Mouse (Mus musculus) embryonic facial prominence, embryonic 11.5 days (tissue): Measurements from ENCODE around the gene Adcy4. TPM values are rescaled to one million over a fixed set of nuclear protein-coding genes. Genes with fewer than 3 reads are reported as not detected.

Experiments used
- ATAC-seq: fragments of 200-750 bp; cut with Nextera tagmentation; replicated peaks from 2 replicates; pipeline ENCODE4 v1.8.0; 2017; ENCODE audit warnings: low read depth; ENCODE audit not compliant: insufficient number of reproducible peaks, low FRiP score, low TSS enrichment
- DNase-seq: peaks from one replicate; pipeline ENCODE4 v3.0.0-alpha.2; 2015; ENCODE audit warnings: low spot score
- H3K27ac ChIP-seq: fragments of 300-500 bp; sonication (generic); replicated peaks from 2 replicates; pipeline ENCODE4 v1.5.1; 2014; ENCODE audit warnings: mild to moderate bottlenecking, low read depth, low read length, control low read depth
- H3K27me3 ChIP-seq: fragments of 300-500 bp; sonication (generic); 2 replicates; pipeline ENCODE4 v1.6.1; 2014; ENCODE audit warnings: mild to moderate bottlenecking, low read length, moderate library complexity, mixed read lengths; ENCODE audit not compliant: control insufficient read depth, insufficient read depth
- H3K36me3 ChIP-seq: fragments of 300-500 bp; sonication (generic); replicated peaks from 2 replicates; pipeline ENCODE4 v1.6.1; 2014; ENCODE audit warnings: low read depth, mild to moderate bottlenecking, low read length, moderate library complexity, mixed read lengths; ENCODE audit not compliant: control insufficient read depth, insufficient read depth
- H3K4me1 ChIP-seq: fragments of 300-500 bp; sonication (generic); 2 replicates; pipeline ENCODE4 v1.6.1; 2014; ENCODE audit warnings: low read length, mixed read lengths; ENCODE audit not compliant: control insufficient read depth, insufficient read depth
- H3K4me2 ChIP-seq: fragments of 300-500 bp; sonication (generic); 2 replicates; pipeline ENCODE4 v1.6.1; 2014; ENCODE audit warnings: low read depth, mild to moderate bottlenecking, control low read depth, low read length, moderate library complexity
- H3K4me3 ChIP-seq: fragments of 300-500 bp; sonication (generic); 2 replicates; pipeline ENCODE4 v1.5.1; 2014; ENCODE audit warnings: low read depth, low read length, control low read depth
- H3K9ac ChIP-seq: fragments of 300-500 bp; sonication (generic); replicated peaks from 2 replicates; pipeline ENCODE4 v1.6.1; 2014; ENCODE audit warnings: mild to moderate bottlenecking, control low read depth, low read length
- H3K9me3 ChIP-seq: fragments of 300-500 bp; sonication (generic); replicated peaks from 2 replicates; pipeline ENCODE4 v1.6.1; 2016; ENCODE audit warnings: mild to moderate bottlenecking, low read length, inconsistent platforms, mixed read lengths; ENCODE audit not compliant: control insufficient read depth
- WGBS: fragments of 180-500 bp; shearing (Covaris S2); extraction: QIAGEN DNeasy Blood & Tissue Kit; methylation state at CpG from one replicate; pipeline ENCODE4 v1.1.7; 2014; 5-methylcytosine and 5-hydroxymethylcytosine counted together
- polyA plus RNA-seq: library from polyadenylated mRNA; unstranded; fragments of >200 nt; fragmentation: Nextera tagmentation; extraction: Ambion mirVana; gene quantifications from 2 replicates; pipeline ENCODE4 v1.2.1, GENCODE M21; 2014

Adcy4 gene
- polyA plus RNA-seq, 1 experiment from 2014 or later, result 10.6 TPM

GRCm38 (mm10) chr14:55721076-55721475 lies 62.8 kb downstream of the Adcy4 start:
- no peaks in the 10 kb centered on the region for H3K4me1 ChIP-seq
- DNase-seq (no peak), ATAC-seq (no peak)
- peaks cover 3% of the 10 kb centered on the region; the same call in 1 of the 2 replicates for H3K36me3 ChIP-seq
- no peak overlapping the region for H3K27ac ChIP-seq
- 78% methylated on average over 6 of the region's 6 CpGs for WGBS
- H3K9ac ChIP-seq, result peak overlapping the region; percentile 72
- no peaks in the 10 kb centered on the region for H3K9me3 ChIP-seq
- peak overlapping the region; percentile 75 for H3K4me3 ChIP-seq
- H3K4me2 ChIP-seq, result peak overlapping the region; percentile 69
- H3K27me3 ChIP-seq, result no peaks in the 10 kb centered on the region

- WGBS, result 89% methylated on average over 12 of the region's 12 CpGs
- Histone ChIP-seq H3K9me3 (no peaks in the 10 kb centered on the region), H3K27me3 (no peaks in the 10 kb centered on the region), H3K4me1 (no peaks in the 10 kb centered on the region), H3K27ac (no peak overlapping the region), H3K4me3 (no peak overlapping the region), H3K9ac (no peak overlapping the region), H3K36me3 (peaks cover 3% of the 10 kb centered on the region; the same call in 1 of the 2 replicates), H3K4me2 (no peak overlapping the region)
- DNase-seq (no peak), ATAC-seq (no peak)
These were observed 63.2 kb downstream of the Adcy4 start for GRCm38 (mm10) chr14:55720666-55721065.

GRCm38 (mm10) chr14:55719737-55720136 lies 64.2 kb downstream of the Adcy4 start:
- no peak overlapping the region for H3K4me2 ChIP-seq
- H3K4me1 ChIP-seq, result no peaks in the 10 kb centered on the region
- no peak overlapping the region for H3K4me3 ChIP-seq
- DNase-seq, result no peak
- H3K9me3 ChIP-seq, result no peaks in the 10 kb centered on the region
- H3K36me3 ChIP-seq, result peaks cover 3% of the 10 kb centered on the region; the same call in 1 of the 2 replicates
- WGBS, result 86% methylated on average over 6 of the region's 6 CpGs
- H3K27me3 ChIP-seq, result no peaks in the 10 kb centered on the region
- H3K27ac ChIP-seq, result no peak overlapping the region
- no peak for ATAC-seq
- H3K9ac ChIP-seq, result no peak overlapping the region

Other genes starting within 250 kb of the Adcy4 start
- 12.7 and 14.6 TPM in 2 replicates for gene Pck2, start 243.8 kb downstream of the Adcy4 start, polyA plus RNA-seq
- 69.7 and 76.6 TPM in 2 replicates for gene Dcaf11, start 224.1 kb downstream of the Adcy4 start, polyA plus RNA-seq
- not detected in 2 replicates for gene A730061H03Rik, start 223.7 kb downstream of the Adcy4 start, polyA plus RNA-seq
- 3.6 and 5.9 TPM in 2 replicates for gene Fitm1, start 208.5 kb downstream of the Adcy4 start, polyA plus RNA-seq
- 136 and 139 TPM in 2 replicates for gene Psme1, start 206.0 kb downstream of the Adcy4 start, polyA plus RNA-seq
- gene Emc9, start 198.8 kb downstream of the Adcy4 start, polyA plus RNA-seq, result 3.8 and 5.3 TPM in 2 replicates
- 237 and 259 TPM in 2 replicates for gene Psme2, start 193.0 kb downstream of the Adcy4 start, polyA plus RNA-seq
- gene Rnf31, start 192.4 kb downstream of the Adcy4 start, polyA plus RNA-seq, result 9.7 and 11.8 TPM in 2 replicates
- gene Irf9, start 180.5 kb downstream of the Adcy4 start, polyA plus RNA-seq, result 4.9 and 5.2 TPM in 2 replicates
- 3.8 and 4.2 TPM in 2 replicates for gene Rec8, start 166.1 kb downstream of the Adcy4 start, polyA plus RNA-seq
- gene Ipo4, start 148.1 kb downstream of the Adcy4 start, polyA plus RNA-seq, result 85.0 and 86.9 TPM in 2 replicates
- gene Gm49378, start 146.2 kb downstream of the Adcy4 start, polyA plus RNA-seq, result 2.6 and 3.5 TPM in 2 replicates
- 68.4 and 70.2 TPM in 2 replicates for gene Tm9sf1, start 140.3 kb downstream of the Adcy4 start, polyA plus RNA-seq
- gene Tssk4, start 133.9 kb downstream of the Adcy4 start, polyA plus RNA-seq, result 0.38 and 0.84 TPM in 2 replicates
- 62.5 and 63.6 TPM in 2 replicates for gene Mdp1, start 123.6 kb downstream of the Adcy4 start, polyA plus RNA-seq
- gene Gmpr2, start 112.2 kb downstream of the Adcy4 start, polyA plus RNA-seq, result 60.7 and 67.7 TPM in 2 replicates
- gene Nedd8, start 112.0 kb downstream of the Adcy4 start, polyA plus RNA-seq, result 622 and 636 TPM in 2 replicates
- gene Tinf2, start 102.3 kb downstream of the Adcy4 start, polyA plus RNA-seq, result 61.3 and 67.7 TPM in 2 replicates
- gene Tgm1, start 70.2 kb downstream of the Adcy4 start, polyA plus RNA-seq, result 1.1 and 1.5 TPM in 2 replicates
- 19.9 and 21.5 TPM in 2 replicates for gene Rabggta, start 61.8 kb downstream of the Adcy4 start, polyA plus RNA-seq
- 75.9 and 84.8 TPM in 2 replicates for gene Dhrs1, start 38.4 kb downstream of the Adcy4 start, polyA plus RNA-seq
- gene Nop9, start 38.4 kb downstream of the Adcy4 start, polyA plus RNA-seq, result 53.8 and 59.4 TPM in 2 replicates
- gene Cideb, start 25.6 kb downstream of the Adcy4 start, polyA plus RNA-seq, result 0.18 and 0.35 TPM in 2 replicates
- 0.31 and 0.34 TPM in 2 replicates for gene Ltb4r2, start 22.7 kb downstream of the Adcy4 start, polyA plus RNA-seq
- not detected in 2 replicates for gene Ltb4r1, start 18.1 kb downstream of the Adcy4 start, polyA plus RNA-seq
- gene Ripk3, start 4.8 kb upstream of the Adcy4 start, polyA plus RNA-seq, result 33.7 and 38.8 TPM in 2 replicates
- gene Nfatc4, start 39.0 kb upstream of the Adcy4 start, polyA plus RNA-seq, result 53.7 and 61.6 TPM in 2 replicates
- gene Nynrin, start 69.9 kb upstream of the Adcy4 start, polyA plus RNA-seq, result 13.6 and 19.4 TPM in 2 replicates
- 0.07 and 0.17 TPM in 2 replicates for gene Cbln3, start 100.3 kb upstream of the Adcy4 start, polyA plus RNA-seq
- 10.4 and 11.9 TPM in 2 replicates for gene Khnyn, start 100.9 kb upstream of the Adcy4 start, polyA plus RNA-seq
- gene Sdr39u1, start 116.2 kb upstream of the Adcy4 start, polyA plus RNA-seq, result 55.7 and 59.4 TPM in 2 replicates
- not detected in 2 replicates for gene Cma1, start 160.6 kb upstream of the Adcy4 start, polyA plus RNA-seq
- not detected in 2 replicates for gene Cma2, start 166.9 kb upstream of the Adcy4 start, polyA plus RNA-seq
- not detected in 2 replicates for gene Mcpt1, start 233.9 kb upstream of the Adcy4 start, polyA plus RNA-seq
- gene Mcpt9, start 246.4 kb upstream of the Adcy4 start, polyA plus RNA-seq, result not detected in 2 replicates